Mouse (Mus musculus) ES-Bruce4 (cell line): ENCODE data around the gene Natd1.

Source experiments
- CTCF ChIP-seq: IDR thresholded peaks from one replicate; pipeline ENCODE4 v1.8.1; 2011; ENCODE audit warnings: low read depth, low read length
- EP300 ChIP-seq: IDR thresholded peaks from 2 replicates; pipeline ENCODE4 v1.6.1; 2011; ENCODE audit warnings: low read depth, low read length; ENCODE audit not compliant: insufficient read depth
- POLR2A ChIP-seq: IDR thresholded peaks from one replicate; pipeline ENCODE4 v1.8.1; 2011; ENCODE audit warnings: low read length; ENCODE audit not compliant: insufficient read depth

DNA sequence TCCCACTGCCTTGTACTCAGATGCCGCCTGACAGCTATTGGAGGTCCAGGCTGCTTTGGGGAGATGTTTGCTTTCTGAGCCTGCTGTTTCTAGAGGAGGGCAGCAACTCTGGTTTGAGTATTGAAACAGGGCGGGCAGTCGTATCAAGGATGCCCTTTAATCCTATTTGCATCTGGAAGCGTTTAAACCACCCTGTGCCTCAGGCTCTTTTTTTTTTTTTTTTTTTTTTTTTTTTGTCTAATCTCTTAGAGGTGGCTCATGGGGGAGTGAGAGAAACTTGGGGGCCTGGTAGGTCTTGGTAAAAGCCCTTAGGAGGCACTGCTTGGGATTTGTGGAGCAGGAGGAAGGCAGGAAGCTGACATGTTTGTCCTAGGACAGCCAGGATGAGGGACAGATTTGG is 30.5 kb upstream of the Natd1 start:
- TF ChIP-seq CTCF (no peak), POLR2A (no peak), EP300 (no peak)
